Mouse (Mus musculus) brain, embryonic 14.5 days (tissue): ENCODE data around the gene Adamts14.

ENCODE experiments used
- CTCF ChIP-seq: fragments of 200-500 bp; IDR thresholded peaks from 2 replicates; pipeline ENCODE4 v1.5.1; 2012; ENCODE audit warnings: inconsistent platforms, mild to moderate bottlenecking, moderate library complexity, borderline replicate concordance; ENCODE audit not compliant: insufficient read depth, insufficient read length; ENCODE audit errors: extremely low read depth
- POLR2A ChIP-seq: fragments of 200-500 bp; IDR thresholded peaks from 2 replicates; pipeline ENCODE4 v1.6.1; 2012; ENCODE audit warnings: mild to moderate bottlenecking, inconsistent platforms, borderline replicate concordance; ENCODE audit not compliant: poor library complexity, insufficient read depth, insufficient read length, severe bottlenecking; ENCODE audit errors: extremely low read depth

DNA sequence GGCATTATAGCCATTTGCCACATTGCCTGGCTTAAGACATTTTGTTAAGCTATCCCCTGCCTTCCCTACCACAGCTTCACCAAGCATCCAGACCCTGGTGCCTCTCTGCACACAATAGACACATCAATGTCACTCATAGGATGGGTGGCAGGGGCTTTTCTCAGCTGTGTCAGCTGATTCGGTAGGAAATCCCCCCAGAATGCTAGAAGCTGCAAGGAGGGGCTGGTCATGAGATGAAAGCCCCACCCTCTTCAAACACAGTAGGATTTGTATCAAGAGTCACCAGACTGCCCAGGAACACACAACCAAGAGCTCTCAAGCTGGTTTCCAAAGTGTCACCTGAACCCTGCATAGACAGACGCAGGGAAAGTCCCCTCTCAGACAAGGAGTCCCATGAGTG is 104.8 kb downstream of the Adamts14 start:
- TF ChIP-seq CTCF (no peak), POLR2A (no peak)
